Mouse (Mus musculus): ENCODE results near the gene Sgtb.

Sgtb gene

GRCm38 (mm10) chr13:104109288-104109815, at the start of gene Sgtb, which contains the start of gene Nln:
TSS of gene Sgtb (plus strand) at chr13:104109741.
TSS of gene Nln (minus strand) at chr13:104109614.
- DNase-seq (ENCODE audit: low read depth in 2 of 2, low spot score in 2 of 2) = peak; percentile 56 to 65

GRCm38 (mm10) chr13:104060231-104060630, 49.3 kb upstream of the Sgtb start:
- no peak for DNase-seq (ENCODE audit: low read depth in 2 of 2, low spot score in 2 of 2)

- no peak for DNase-seq (ENCODE audit: low read depth in 2 of 2, low spot score in 2 of 2)
Observed at GRCm38 (mm10) chr13:104061975-104062750, 47.4 kb upstream of the Sgtb start.

- DNase-seq (ENCODE audit: low read depth in 2 of 2, low spot score in 2 of 2) = no peak
Observed at GRCm38 (mm10) chr13:104063061-104063460, 46.5 kb upstream of the Sgtb start.

GRCm38 (mm10) chr13:104065649-104066347, 43.7 kb upstream of the Sgtb start:
- DNase-seq (ENCODE audit: low read depth in 2 of 2, low spot score in 2 of 2) = no peak

GRCm38 (mm10) chr13:104069216-104069615, 40.3 kb upstream of the Sgtb start:
- no peak for DNase-seq (ENCODE audit: low read depth in 2 of 2, low spot score in 2 of 2)

- no peak for DNase-seq (ENCODE audit: low read depth in 2 of 2, low spot score in 2 of 2)
Observed at GRCm38 (mm10) chr13:104070703-104071102, 38.8 kb upstream of the Sgtb start.

- DNase-seq (ENCODE audit: low read depth in 2 of 2, low spot score in 2 of 2) = no peak
Observed at GRCm38 (mm10) chr13:104072351-104072750, 37.2 kb upstream of the Sgtb start.

GRCm38 (mm10) chr13:104074230-104074629, 35.3 kb upstream of the Sgtb start:
- no peak for DNase-seq (ENCODE audit: low read depth in 2 of 2, low spot score in 2 of 2)

- DNase-seq (ENCODE audit: low read depth in 2 of 2, low spot score in 2 of 2) = no peak
Observed at GRCm38 (mm10) chr13:104074731-104075130, 34.8 kb upstream of the Sgtb start.

GRCm38 (mm10) chr13:104076993-104077392, 32.5 kb upstream of the Sgtb start:
- DNase-seq (ENCODE audit: low read depth in 2 of 2, low spot score in 2 of 2) = no peak

GRCm38 (mm10) chr13:104082504-104082903, 27.0 kb upstream of the Sgtb start:
- DNase-seq (ENCODE audit: low read depth in 2 of 2, low spot score in 2 of 2) = no peak

GRCm38 (mm10) chr13:104084600-104084999, 24.9 kb upstream of the Sgtb start:
- DNase-seq (ENCODE audit: low read depth in 2 of 2, low spot score in 2 of 2) = no peak

- DNase-seq (ENCODE audit: low read depth in 2 of 2, low spot score in 2 of 2) = no peak
Observed at GRCm38 (mm10) chr13:104089387-104089786, 20.2 kb upstream of the Sgtb start.

GRCm38 (mm10) chr13:104091734-104092133, 17.8 kb upstream of the Sgtb start:
- DNase-seq (ENCODE audit: low read depth in 2 of 2, low spot score in 2 of 2) = no peak

GRCm38 (mm10) chr13:104094531-104095385, 14.8 kb upstream of the Sgtb start:
- DNase-seq (ENCODE audit: low read depth in 2 of 2, low spot score in 2 of 2) = no peak

GRCm38 (mm10) chr13:104095955-104096354, 13.6 kb upstream of the Sgtb start:
- DNase-seq (ENCODE audit: low read depth in 2 of 2, low spot score in 2 of 2) = no peak

- DNase-seq (ENCODE audit: low read depth in 2 of 2, low spot score in 2 of 2) = no peak
Observed at GRCm38 (mm10) chr13:104097190-104097589, 12.4 kb upstream of the Sgtb start.

- no peak for DNase-seq (ENCODE audit: low read depth in 2 of 2, low spot score in 2 of 2)
Observed at GRCm38 (mm10) chr13:104100416-104100815, 9.1 kb upstream of the Sgtb start.

- DNase-seq (ENCODE audit: low read depth in 2 of 2, low spot score in 2 of 2) = no peak
Observed at GRCm38 (mm10) chr13:104101606-104102235, 7.8 kb upstream of the Sgtb start.
